Mouse (Mus musculus) leukemia stem cell, adult 10-12 weeks (primary cell): ENCODE data around the gene Lrrc75b. TPM values are rescaled to one million over a fixed set of nuclear protein-coding genes. Genes with fewer than 3 reads are reported as not detected.

Experiments used
- polyA plus RNA-seq: library from polyadenylated mRNA; stranded (reverse); fragments of >175 nt; gene quantifications from 2 replicates; pipeline ENCODE4 v1.2.3, GENCODE M21; 2012; ENCODE audit warnings: low replicate concordance

Gene Lrrc75b
- 0.03 and 0.17 TPM in 2 replicates for polyA plus RNA-seq

DNA sequence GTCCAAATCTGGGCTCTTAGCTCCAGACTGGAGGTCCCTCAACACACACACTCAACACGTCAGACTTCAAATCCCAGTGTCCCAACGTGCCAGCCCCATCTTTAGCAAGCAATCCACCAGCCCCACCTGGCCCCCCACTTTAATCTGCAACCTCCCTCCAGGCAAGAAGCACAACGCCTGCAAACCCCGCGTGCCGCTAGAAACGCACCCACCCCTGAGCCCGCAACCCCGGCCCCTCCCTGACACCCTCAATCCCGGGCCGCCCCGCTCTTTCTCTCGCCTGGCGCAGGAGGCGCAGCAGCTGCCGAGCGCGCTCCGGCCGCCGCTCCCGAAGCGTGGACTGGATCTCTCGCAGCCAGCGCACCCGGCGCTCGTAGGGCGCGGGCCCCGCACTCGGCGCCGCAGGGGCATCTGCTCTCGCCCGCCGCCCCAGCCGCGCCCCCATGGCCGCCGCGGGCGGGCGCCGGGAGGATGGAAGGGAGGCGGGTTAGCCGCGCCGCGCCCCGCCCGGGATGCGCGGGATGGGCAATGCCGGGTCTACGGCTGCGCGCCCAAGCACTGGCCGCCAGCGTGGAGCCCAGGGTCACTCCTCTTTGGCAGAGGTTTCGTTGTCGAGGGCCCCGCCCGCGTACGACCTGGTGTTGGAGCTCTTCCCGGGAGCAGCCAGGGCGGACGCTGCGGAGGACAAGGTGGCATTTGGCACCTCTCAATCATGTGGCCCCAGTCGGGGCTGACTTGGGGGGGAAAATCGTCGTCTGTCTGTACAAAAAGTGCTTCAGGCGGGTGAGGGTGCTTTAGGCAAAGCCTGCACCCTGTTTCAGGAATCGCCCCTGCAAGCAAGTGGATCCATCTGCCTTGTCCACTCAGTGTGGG, at the start of gene Lrrc75b:
Gene Lrrc75b (minus strand): TSS at position 655 of the 873 bp plus-strand sequence.

DNA sequence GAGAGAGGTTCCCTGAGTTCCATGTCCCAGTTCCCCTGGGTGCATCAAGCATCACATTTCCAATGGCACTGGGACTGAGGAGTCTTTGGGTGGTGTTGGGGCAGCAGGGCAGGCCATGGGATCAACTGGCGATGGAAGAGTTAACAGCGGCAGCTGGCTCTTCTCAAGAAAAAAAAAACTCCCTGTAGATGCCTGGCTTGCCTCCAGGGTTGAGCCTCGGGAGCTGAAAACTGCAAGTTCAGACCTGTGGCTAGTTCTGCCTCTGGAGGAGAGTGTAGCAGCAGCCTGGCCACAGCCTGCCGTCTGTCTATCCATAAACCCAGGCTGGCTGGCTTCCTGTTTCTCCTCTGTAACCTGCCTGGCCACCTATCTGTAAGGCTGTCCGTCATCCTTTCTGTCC, 29.0 kb upstream of the Lrrc75b start, which contains the start of gene Ggt5:
Gene Ggt5 (plus strand): TSS at position 212 of the 400 bp plus-strand sequence.

DNA sequence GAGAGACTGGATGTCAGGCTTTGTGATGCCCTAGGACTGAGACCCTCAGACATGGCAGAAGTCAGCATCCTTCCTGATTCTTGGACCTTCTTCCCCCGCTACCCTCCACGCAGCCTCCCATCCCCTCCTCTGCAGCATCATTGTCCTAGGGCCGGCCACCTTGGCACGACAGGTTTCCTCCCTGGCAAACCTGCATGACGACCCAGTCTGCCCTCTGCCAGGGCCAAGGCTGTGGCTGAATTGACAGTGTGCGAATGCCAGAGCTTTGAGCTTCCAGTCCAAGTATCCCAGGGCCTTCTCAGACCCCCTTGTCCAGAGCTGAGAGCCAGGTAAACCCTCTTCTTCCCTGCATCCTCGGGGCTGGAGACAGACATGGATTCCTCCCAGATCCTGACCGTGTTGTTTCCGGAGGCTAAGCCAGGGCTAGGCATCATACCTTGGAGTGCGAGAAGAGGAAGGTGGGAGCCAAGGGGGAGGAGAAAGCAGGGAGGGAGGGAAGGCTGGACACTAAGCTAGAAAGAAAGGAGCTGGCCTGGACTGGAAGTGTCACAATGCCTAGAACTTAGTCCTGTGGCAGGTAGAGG, 1.0 kb upstream of the Lrrc75b start, which contains the start of gene Ggt1:
Gene Ggt1 (plus strand): TSS at position 534 of the 584 bp plus-strand sequence.

DNA sequence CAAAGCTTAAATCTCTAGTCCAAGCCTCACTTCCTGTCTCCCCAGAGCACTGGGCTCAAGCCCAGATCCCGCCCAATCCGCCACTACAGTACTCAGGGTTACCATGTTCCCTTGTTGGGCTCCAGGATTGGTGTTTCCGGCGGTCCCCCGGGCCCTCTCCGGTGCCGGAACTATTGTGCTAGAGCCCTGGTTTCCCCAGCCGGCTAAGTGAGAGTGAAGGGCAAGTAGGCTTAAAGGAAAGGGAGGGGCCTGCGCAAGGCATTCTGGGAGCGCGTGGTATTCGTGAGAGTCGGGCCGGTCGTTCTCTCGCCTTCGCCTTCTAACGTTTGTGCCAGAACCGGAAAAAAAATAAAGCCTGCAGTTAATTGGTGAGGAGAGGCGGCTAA, 42.4 kb downstream of the Lrrc75b start, which contains the start of gene Gucd1:
Gene Gucd1 (minus strand): TSS at position 215 of the 386 bp plus-strand sequence.

DNA sequence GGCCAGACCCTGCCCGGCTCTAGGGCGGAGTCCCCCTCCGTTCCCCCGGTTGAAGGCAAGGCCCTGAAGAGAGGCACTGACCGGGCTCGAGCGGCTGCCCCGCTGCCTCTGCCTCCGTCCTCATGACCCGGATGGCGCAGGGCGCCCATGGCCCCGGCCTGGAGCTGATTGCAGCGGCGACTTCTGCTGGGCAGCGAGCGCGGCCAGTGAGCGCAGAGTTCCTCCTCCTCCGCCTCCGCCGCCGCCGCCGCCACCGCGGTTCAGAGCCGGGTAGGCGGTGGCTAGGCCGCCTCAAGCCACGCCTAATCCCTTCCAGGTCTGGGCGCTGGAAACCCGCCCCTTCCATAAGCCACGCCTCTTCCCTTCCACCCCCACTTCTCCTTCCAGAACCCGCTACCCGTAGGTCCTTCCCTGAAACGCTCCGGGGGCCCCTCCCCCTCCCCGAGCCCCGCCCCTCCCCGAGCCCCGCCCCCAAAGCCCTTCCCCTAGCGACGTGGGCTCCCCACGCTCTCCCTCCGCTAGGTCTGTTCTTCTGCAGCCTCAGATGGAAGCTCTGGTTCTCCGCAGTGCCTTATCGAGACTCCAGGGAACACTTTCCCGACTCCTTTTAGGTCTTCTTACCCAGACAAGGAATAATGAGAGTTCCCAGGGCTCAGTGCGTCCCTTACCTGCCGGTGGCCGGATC, 42.9 kb downstream of the Lrrc75b start, which contains the start of gene Snrpd3:
Gene Snrpd3 (plus strand): TSS at position 479 of the 685 bp plus-strand sequence.

Other genes with a start within 250 kb of the Lrrc75b start
- 1.5 and 2.7 TPM in 2 replicates for gene Adora2a, start 243.5 kb downstream of the Lrrc75b start, polyA plus RNA-seq
- gene Upb1, start 159.2 kb downstream of the Lrrc75b start, polyA plus RNA-seq: 0.12 and 0.63 TPM in 2 replicates
- gene Snrpd3, start 42.8 kb downstream of the Lrrc75b start, polyA plus RNA-seq: 5.5 and 15.6 TPM in 2 replicates
- gene Gucd1, start 42.4 kb downstream of the Lrrc75b start, polyA plus RNA-seq: 23.0 and 44.2 TPM in 2 replicates
- gene Ggt1, start 1.3 kb upstream of the Lrrc75b start, polyA plus RNA-seq: 0.38 and 0.40 TPM in 2 replicates
- gene Ggt5, start 29.0 kb upstream of the Lrrc75b start, polyA plus RNA-seq: 2.8 and 5.4 TPM in 2 replicates
- 1.5 and 3.0 TPM in 2 replicates for gene Susd2, start 83.7 kb upstream of the Lrrc75b start, polyA plus RNA-seq
- 92.4 and 95.9 TPM in 2 replicates for gene Cabin1, start 204.0 kb upstream of the Lrrc75b start, polyA plus RNA-seq
- gene Ddt, start 213.1 kb upstream of the Lrrc75b start, polyA plus RNA-seq: 6.1 and 31.5 TPM in 2 replicates
- not detected in 2 replicates for gene Gm20441, start 220.6 kb upstream of the Lrrc75b start, polyA plus RNA-seq
- gene Gstt3, start 221.1 kb upstream of the Lrrc75b start, polyA plus RNA-seq: 0.27 and 0.55 TPM in 2 replicates
- gene Gstt1, start 238.3 kb upstream of the Lrrc75b start, polyA plus RNA-seq: 0.18 and 1.6 TPM in 2 replicates